Mouse (Mus musculus) urinary bladder, postnatal 14 days (tissue): Measurements from ENCODE around the gene Crxos.
"Not testable (repeated sequence)": the region's sequence is repeated elsewhere in the genome, so short reads cannot be mapped to it uniquely, and the experiment has no call there.

ENCODE experiments used
- DNase-seq: peaks from one replicate; pipeline ENCODE4 v3.0.0; 2021; ENCODE audit warnings: low spot score

Crxos gene

GRCm38 (mm10) chr7:15882317-15882716, at the start of gene Crxos:
Gene Crxos (plus strand): TSS chr7:15882617.
- DNase-seq, result no peak

DNA sequence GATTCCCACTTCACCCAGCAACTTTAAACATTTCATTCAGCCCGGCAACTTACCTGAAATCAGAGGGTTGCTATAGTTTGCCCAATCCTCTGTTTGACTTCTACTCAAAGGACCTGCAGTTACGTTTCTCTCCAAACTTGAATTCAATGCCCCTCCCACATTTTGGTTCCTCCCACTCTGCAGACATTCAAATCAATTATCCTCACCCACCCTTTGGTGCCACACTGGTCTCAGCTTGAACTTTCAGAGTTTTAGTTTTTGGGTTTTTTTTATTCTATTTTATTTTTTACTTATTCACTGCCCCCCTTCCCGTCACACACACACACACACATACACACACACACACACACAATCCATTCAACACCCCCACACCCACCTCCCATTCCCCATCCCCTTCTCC, 42.8 kb upstream of the Crxos start, which contains the start of gene Obox6:
Gene Obox6 (minus strand): TSS at position 101 of the 400 bp plus-strand sequence.
- DNase-seq, result no peak

DNA sequence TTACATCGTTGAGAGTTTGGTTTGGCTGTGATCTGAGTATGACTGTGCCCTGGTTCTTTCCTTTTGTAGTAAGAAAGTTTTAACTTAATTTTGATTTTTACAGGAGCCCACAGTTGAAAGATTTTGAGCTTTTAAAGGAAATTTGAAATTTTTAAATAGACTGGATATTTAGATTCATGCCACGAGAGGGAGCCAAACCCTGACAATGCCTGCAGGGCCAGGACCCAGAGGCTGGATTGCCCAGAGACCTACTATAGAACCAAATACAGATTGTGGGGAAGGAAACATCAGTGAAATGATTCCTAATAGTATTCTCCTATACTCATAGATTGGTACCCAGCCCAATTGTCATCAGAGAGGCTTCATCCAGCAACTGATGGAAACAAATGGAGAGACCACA, 22.8 kb upstream of the Crxos start:
- DNase-seq, result no peak

DNA sequence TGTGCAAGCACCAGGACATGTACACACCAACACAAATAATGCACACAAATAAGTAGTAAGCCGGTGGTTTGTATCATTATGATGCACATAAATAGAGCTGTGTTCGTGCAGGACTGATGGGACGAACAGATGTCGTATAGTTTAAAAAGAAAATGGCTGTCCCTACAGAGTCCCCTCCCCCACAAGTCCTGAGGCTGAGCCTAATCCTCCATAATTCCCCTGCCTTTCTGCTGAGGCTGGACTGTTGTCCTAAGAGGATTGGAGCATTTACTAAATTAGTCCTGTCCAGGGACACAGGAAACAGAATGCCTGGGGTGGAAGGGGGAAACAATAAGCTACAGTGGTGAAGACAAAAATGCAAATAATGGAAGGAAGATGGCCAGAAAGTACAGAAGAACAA, 18.3 kb upstream of the Crxos start:
- no peak for DNase-seq

DNA sequence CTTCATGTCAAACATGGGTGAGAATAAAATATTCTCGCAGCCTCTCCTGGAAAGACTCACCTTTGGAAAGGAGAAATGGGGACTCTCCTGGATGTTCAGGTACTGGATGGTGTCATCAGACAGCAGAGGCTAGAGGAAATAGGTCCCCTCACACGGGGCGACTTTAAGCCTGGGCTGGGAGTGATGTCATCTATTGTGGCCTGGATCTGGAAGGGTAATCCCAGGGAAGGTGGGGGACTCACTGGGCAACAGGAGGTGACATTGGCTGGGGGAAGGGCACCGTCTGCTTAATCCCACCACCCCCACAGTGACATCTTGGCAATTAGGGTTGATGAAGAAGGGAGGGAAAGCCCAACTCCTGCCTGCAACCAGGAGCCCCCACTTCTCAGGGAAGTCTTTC, 2.7 kb upstream of the Crxos start, which contains the start of gene Crx:
Gene Crx (minus strand): TSS at position 213 of the 400 bp plus-strand sequence.
- DNase-seq, result no peak

DNA sequence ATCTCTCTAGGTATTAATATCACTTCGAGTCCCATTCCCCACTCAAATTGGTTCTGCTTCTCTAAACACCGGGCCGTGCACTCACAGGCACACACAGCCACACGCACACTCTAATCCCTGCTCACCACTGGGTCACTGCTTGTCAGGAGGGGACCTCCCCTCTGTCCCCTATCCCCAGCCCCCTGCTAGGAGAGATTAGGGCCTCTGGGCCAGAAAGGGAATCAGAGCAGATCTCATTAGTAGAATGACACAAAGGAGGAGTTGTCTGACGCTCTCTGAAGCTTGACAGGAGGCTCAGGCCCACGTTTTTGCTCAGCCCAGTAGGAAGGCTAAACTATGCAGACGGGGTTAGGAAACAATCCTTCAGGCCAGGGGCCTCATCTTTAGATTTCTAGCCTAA, 1.0 kb upstream of the Crxos start:
- DNase-seq, result no peak

- no peak for DNase-seq
These were observed 586 bp upstream of the Crxos start for GRCm38 (mm10) chr7:15881831-15882230.

DNA sequence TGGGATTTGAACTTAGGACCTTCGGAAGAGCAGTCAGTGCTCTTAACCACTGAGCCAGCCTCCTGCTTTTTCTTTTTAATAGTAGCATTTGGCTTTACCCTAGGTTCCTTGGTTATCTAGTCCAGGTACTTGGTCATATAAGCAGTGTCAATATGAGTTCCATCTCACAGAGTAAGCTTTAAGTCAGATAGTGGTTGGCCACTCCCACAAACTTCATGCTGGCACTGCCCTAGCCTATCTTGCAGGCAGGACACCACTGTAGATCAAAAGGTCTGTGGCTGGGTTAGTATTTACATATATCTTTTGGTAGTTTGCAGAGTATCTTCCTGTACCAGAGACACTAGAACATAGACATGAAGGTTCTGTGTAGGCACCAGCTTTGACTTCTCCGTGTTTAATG, 1.7 kb downstream of the Crxos start:
- no peak for DNase-seq

DNA sequence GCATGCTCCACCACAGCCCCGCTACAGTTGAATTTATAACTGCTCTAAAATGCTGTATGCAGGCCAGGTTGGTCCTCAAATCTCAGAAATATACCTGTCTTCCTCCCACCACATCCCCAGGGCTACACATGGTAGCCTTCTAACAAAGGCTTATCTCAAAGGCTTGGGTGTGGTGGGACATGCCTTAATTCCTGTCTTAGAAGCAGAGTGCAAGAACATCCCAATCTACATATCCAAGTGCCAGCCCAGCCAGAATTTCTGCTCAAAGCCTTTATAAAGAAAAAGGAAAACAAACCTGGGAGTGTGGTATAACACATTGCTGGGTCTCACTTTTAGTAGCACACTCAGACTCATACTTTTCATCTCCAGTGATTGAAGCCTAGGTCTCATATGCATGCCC, 11.8 kb downstream of the Crxos start:
- no peak for DNase-seq

GRCm38 (mm10) chr7:15901366-15902048, 19.1 kb downstream of the Crxos start:
- DNase-seq, result no peak

GRCm38 (mm10) chr7:15905861-15906260, 23.4 kb downstream of the Crxos start:
- no peak for DNase-seq

DNA sequence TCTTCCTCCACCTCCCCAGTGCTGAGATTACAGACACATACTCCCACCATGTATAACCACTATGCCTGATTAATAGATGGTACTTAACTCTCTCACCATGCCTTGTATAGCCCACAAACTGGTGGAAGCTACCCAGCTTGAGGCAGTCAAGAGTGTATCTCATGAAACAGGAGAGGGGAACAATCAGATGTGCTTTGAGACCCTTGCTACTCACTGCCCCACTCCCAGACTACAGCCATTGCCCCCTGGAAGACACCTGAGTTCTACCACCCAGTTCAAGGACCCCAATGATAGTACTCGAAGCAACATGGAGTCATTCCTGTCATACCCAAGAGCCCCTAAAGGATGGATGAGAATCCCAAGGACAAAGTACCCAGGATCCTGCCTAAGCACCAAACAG, 24.2 kb downstream of the Crxos start:
- no peak for DNase-seq

DNA sequence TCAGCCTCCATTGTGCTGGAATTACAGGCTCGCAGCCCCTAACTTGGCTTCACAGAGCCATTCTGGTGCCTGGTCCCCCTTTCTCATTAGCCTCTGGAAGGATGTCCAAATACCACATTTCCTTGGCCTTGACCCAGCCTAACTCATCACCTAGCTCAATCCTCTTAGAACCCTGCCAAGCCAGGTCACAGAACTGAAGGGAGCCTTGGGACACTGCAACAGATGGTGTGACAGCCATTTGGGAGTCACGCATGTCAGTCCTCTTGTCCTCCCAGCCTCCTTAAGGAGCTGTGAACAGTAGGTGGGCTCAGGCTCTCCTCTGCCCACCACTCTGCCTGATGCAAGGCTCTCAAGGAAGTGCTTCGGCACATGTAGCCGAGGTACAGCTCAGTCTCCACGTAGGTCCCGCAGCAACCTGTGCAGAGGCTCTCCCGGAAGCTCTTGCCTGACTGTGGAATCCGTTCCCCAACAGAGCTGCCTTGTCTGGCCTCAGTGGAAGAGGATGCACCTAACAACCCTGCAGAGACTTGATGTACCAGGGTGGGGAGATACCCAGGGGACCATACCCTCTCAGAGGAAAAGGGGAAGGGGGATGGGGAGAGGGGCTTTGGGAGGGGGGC, 25.7 kb downstream of the Crxos start:
- DNase-seq, result no peak

DNA sequence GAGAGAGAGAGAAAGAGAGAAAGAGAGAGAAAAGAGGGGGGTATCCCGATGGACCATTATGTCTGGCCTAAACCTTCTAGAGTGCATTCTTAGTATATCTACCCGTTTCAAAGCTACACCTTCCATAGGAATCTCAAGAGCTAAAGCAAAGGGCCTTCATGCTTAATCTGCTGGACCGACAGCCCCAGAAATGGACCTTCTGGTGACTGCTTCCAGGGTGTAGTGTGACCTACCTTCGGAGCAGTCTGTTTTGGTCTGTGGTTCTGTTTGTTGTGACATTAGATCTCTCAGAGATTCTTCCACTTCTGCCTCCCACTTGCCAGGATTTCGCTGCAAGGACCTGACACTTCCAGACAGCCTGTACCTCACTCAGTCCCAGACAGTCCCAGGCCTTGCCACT, 28.1 kb downstream of the Crxos start:
- DNase-seq, result no peak

GRCm38 (mm10) chr7:15912183-15912582, 29.8 kb downstream of the Crxos start:
- peak; percentile 71 for DNase-seq

DNA sequence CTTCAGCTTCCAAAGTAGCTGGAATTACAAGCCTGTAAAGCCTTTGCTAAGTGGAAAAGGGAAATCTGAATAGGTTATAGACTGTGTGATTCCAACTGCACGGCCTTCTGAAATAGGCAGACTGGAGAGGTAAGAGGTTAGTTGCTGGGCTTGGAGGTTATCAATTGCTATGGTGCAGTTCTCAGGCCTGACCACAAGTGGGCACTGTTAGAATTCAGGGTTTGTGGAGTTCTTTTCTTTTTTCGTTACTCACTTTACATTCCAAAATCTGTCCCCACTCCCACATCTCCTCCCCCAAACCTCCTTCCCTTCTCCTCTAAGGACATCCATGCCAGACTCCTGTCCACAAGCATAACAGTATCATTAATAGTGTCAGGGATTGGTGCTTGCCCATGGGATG, 31.8 kb downstream of the Crxos start:
- peak; percentile 33 for DNase-seq

DNA sequence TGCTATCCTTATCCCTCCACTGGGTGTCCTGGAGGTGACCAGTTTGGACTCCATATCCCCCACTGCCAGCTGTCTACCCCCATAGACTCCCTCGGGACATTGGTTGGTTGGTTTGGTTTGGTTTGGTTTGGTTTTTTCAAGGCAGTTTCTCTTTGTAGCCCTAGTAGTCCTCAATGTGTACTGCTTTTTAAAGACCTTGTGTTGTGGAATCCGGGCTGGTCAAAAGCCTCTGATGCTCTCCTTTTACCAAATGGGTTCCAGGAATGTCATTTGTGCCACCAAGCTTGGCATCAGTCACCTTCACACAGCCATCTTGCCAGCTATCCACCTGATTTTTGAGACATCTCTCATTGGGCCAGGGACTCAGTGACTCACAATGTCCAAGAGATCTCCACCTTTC, 32.3 kb downstream of the Crxos start:
- DNase-seq, result no peak

- DNase-seq, result not testable (repeated sequence)
These were observed 33.3 kb downstream of the Crxos start for GRCm38 (mm10) chr7:15915695-15916094.

DNA sequence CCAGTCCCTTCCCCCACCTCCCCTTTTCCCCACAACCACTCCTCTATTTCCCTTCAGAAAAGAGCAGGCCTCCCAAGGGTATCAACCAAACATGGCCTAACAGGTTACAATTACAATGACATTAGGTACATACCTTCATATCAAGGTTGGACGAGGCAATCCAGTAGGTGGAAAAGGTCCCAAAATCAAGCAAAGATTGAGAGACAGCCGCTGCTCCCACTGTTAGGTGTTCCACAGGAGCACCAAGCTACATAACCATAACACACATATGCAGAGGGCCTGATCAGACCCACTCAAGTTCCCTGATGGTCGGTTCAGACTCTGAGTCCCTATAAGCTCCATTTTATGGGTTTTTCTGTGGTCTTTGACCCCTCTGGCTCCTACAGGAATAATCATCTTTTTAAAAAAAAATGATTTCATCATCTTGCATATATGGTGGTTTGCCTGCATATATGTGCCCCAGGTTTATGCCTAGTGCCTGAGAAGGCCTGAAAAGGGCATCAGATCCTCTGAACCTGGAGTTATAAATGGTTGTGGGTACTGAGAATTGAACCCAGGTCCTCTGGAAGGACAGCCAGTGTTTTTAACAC, 33.8 kb downstream of the Crxos start:
- no peak for DNase-seq

DNA sequence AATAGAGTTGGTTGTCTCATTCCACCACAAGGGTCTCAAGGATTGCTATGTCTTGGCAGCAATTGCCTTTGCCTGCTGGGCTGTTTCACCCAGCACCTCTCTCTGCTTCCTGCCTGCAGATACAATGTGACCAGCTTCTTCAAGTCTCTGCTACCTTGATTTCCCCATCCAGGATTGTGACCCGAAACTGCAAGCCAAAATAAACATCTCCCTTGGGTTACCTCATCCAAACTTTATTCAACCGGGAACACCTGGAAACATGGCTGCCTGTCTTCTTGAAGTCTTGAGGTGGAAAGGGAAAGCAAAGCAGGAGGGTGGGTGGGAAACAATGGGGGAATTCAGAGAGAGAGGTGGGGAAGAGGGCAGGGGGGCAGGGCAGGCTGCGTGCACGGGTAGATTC, 34.6 kb downstream of the Crxos start:
- DNase-seq, result no peak

DNA sequence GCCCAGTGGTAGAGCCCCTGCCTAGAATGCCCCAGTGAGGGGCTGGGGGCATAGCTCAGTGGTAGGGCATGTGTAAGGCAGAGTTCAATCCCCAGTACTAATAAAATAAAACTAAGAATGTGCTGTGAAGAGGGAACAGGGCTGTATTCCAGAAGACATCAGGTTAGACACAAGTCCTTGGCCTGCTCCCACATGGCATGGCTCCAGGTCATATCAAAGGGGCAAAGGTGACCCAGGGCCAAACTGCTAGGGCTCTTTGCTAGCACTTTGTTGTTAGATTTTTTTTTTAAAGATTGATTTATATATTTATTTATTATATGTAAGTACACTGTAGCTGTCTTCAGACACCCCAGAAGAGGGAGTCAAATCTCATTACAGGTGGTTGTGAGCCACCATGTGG, 36.0 kb downstream of the Crxos start:
- DNase-seq, result no peak

DNA sequence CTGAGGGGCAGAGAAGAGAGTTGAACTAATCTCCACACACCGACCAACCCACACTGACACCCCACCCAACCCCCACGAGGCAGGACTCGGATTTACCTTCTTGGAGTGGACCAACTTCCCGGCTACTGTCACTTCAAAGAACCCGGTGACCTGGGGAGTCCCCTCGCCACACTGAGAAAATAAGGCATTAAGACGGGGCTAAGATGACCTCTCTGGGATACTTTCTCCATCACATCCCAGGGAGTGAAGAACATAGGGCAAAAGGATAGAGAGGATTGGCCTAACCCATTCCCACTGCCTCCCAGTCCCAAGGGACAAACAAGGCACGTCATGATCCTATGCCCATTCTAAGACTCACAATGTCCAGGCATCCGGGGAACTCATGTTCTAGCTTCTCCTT, 37.5 kb downstream of the Crxos start:
- DNase-seq, result no peak

DNA sequence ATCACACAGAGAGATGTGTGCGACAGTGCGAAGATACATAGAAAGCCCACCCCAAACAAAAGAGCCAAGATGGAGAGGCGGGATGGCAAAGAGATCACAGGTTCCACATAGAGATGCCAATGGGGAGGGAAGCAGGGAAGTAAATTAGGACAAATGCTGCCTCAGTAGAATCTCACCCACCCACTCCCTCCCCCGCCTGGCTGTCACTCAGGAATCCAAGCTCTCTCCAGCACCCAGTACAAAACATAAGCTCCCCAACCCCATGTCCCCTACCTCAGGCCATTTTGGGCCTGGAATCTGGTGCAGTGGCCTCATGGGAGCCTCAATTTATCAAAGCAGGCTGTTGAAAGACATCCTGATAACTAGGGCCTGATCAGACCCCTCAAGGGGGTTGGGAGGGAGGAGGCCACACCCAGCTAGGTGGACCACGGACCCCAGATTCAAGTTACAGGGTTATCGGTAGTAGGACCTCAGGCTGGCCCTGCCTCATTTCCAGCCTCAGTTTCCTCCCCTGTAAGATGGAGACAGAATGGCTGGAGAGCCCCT, 38.3 kb downstream of the Crxos start:
- no peak for DNase-seq
